Mouse (Mus musculus): ENCODE measurements around the gene Prr14. TPM values are rescaled to one million over a fixed set of nuclear protein-coding genes. Genes with fewer than 3 reads are reported as not detected.
"Not testable (repeated sequence)": the region's sequence is repeated elsewhere in the genome, so short reads cannot be mapped to it uniquely, and the experiment has no call there.

Gene Prr14
- polyA plus RNA-seq, 1 experiment from 2014 or later: 46.0 TPM

- peak overlapping the region; percentile 90 for H3K4me3 ChIP-seq
- no peak overlapping the region for H3K27ac ChIP-seq
- ATAC-seq (ENCODE audit: insufficient number of reproducible peaks, insufficient read depth, low FRiP score, low TSS enrichment, low read depth): no peak
- H3K9me3 ChIP-seq: no peaks in the 10 kb centered on the region
- WGBS: 83% methylated on average over 7 of the region's 7 CpGs
- peaks cover 40% of the 10 kb centered on the region for H3K36me3 ChIP-seq
- H3K9ac ChIP-seq: peak overlapping the region; percentile 97
- no peaks in the 10 kb centered on the region for H3K27me3 ChIP-seq
- H3K4me2 ChIP-seq: peak overlapping the region; percentile 80
- H3K4me1 ChIP-seq: peaks cover 44% of the 10 kb centered on the region
Observed at GRCm38 (mm10) chr7:127449966-127450365, 9.4 kb upstream of the Prr14 start.

GRCm38 (mm10) chr7:127453056-127453455, 6.4 kb upstream of the Prr14 start:
- Histone ChIP-seq H3K36me3 (peaks cover 46% of the 10 kb centered on the region), H3K27ac (no peak overlapping the region), H3K27me3 (no peaks in the 10 kb centered on the region), H3K9me3 (peaks cover 12% of the 10 kb centered on the region), H3K4me1 (peaks cover 41% of the 10 kb centered on the region), H3K9ac (no peak overlapping the region), H3K4me3 (no peak overlapping the region), H3K4me2 (no peak overlapping the region)
- no peak for ATAC-seq (ENCODE audit: insufficient number of reproducible peaks, insufficient read depth, low FRiP score, low TSS enrichment, low read depth)
- 90% methylated on average over 2 of the region's 2 CpGs for WGBS

DNA sequence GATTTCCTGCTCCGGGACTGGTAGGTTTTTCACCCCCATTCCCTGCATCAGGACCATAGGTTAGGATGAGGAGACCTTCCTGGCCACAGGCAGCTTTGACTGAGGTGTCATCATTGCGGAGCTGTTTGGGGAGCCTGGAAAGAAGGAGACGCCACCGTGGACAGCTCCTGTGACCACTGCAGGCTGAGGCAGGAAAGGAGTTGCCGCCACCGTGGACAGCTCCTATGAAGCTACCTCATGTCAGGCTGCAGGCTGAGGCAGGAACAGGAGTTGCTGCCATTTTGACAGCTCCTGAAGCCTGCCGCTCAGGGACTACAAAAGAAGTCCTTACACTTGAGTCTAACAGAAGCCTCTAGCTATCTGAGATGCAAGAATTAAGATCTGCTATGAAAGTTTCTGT, 4.5 kb upstream of the Prr14 start:
- Histone ChIP-seq H3K9ac (no peak overlapping the region), H3K36me3 (peaks cover 58% of the 10 kb centered on the region), H3K27ac (no peak overlapping the region), H3K4me1 (peaks cover 34% of the 10 kb centered on the region), H3K4me2 (no peak overlapping the region), H3K4me3 (no peak overlapping the region), H3K9me3 (peaks cover 12% of the 10 kb centered on the region), H3K27me3 (no peaks in the 10 kb centered on the region)
- WGBS: 91% methylated on average over 7 of the region's 7 CpGs
- ATAC-seq (ENCODE audit: insufficient number of reproducible peaks, insufficient read depth, low FRiP score, low TSS enrichment, low read depth): no peak

GRCm38 (mm10) chr7:127458371-127459122, 864 bp upstream of the Prr14 start:
- peaks cover 12% of the 10 kb centered on the region for H3K9me3 ChIP-seq
- not testable (repeated sequence) for H3K27ac ChIP-seq; H3K27me3 ChIP-seq; H3K4me1 ChIP-seq; H3K9ac ChIP-seq; H3K4me2 ChIP-seq; H3K4me3 ChIP-seq; ATAC-seq (ENCODE audit: insufficient number of reproducible peaks, insufficient read depth, low FRiP score, low TSS enrichment, low read depth)
- WGBS: 81% methylated on average over 3 of the region's 3 CpGs
- H3K36me3 ChIP-seq: peaks cover 67% of the 10 kb centered on the region

- Histone ChIP-seq H3K4me1 (peaks cover 4% of the 10 kb centered on the region; the same call in 1 of the 2 replicates), H3K4me3 (no peak overlapping the region), H3K9me3 (no peaks in the 10 kb centered on the region), H3K36me3 (peaks cover 66% of the 10 kb centered on the region), H3K27me3 (no peaks in the 10 kb centered on the region), H3K27ac (no peak overlapping the region), H3K9ac (no peak overlapping the region), H3K4me2 (no peak overlapping the region)
- WGBS: 82% methylated on average over 3 of the region's 3 CpGs
- no peak for ATAC-seq (ENCODE audit: insufficient number of reproducible peaks, insufficient read depth, low FRiP score, low TSS enrichment, low read depth)
Observed at GRCm38 (mm10) chr7:127465191-127465590, 5.8 kb downstream of the Prr14 start.

DNA sequence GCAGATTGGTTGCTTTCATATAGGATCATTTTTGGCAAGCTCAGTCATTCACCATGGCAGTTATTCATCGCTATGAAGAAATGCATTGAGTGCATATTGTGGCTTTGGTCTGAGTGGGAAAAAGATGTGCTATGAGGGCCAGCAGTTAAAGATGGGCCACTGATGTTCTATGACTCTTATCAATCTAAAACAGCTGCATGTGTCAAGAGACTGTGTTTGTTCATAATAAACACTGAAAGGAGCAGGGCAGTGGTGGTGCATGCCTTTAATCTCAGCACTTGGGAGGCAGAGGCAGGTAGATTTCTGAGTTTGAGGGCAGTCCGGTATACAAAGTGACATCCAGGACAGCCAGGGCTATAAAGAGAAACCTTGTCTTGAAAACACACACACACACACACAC, 6.3 kb downstream of the Prr14 start:
- 90% methylated on average over 2 of the region's 2 CpGs for WGBS
- H3K9ac ChIP-seq; H3K4me2 ChIP-seq; ATAC-seq (ENCODE audit: insufficient number of reproducible peaks, insufficient read depth, low FRiP score, low TSS enrichment, low read depth); H3K4me3 ChIP-seq; H3K27ac ChIP-seq; H3K9me3 ChIP-seq; H3K27me3 ChIP-seq; H3K4me1 ChIP-seq: not testable (repeated sequence)
- peaks cover 62% of the 10 kb centered on the region for H3K36me3 ChIP-seq

GRCm38 (mm10) chr7:127466606-127467005, 7.2 kb downstream of the Prr14 start:
- H3K27ac ChIP-seq: no peak overlapping the region
- no peaks in the 10 kb centered on the region for H3K9me3 ChIP-seq
- 93% methylated on average over 4 of the region's 4 CpGs for WGBS
- no peaks in the 10 kb centered on the region for H3K27me3 ChIP-seq
- ATAC-seq (ENCODE audit: insufficient number of reproducible peaks, insufficient read depth, low FRiP score, low TSS enrichment, low read depth): no peak
- H3K4me2 ChIP-seq: no peak overlapping the region
- H3K4me3 ChIP-seq: no peak overlapping the region
- peaks cover 4% of the 10 kb centered on the region; the same call in 1 of the 2 replicates for H3K4me1 ChIP-seq
- H3K36me3 ChIP-seq: peaks cover 54% of the 10 kb centered on the region
- no peak overlapping the region for H3K9ac ChIP-seq

DNA sequence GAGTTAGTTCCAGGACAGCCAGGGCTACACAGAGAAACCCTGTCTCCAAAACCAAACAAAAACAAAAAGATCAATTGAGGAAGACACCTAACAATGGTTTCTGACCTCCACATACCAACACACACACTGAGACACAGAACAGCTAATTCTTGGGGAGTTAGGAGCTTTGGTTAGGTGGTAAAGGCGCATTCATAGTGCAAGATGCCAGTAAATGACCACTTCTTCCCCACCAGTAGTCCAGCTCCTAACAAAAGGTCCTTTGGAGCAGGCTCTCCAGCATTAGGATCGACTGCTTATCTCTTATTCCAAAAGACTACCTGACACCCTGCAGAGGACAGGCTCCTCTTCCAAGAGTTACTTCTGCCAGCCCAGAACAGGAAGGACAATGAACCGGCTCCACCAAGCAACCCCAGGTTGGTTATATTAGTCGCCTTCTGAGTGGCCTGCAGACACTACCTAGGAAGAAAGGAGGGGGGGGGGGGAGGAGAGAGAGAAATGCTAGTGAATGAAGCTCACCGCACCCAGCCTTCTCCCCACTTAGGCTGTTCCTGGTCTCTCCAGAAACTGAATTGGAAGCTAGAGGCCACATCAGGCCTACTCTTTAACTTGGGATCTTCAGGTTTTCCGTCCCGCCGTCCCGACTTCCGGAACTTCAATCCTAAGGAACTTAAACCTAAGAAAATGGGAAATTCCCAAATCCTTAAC, 10.8 kb downstream of the Prr14 start:
- Histone ChIP-seq H3K9ac (peak overlapping the region; percentile 88), H3K4me1 (peaks cover 13% of the 10 kb centered on the region), H3K4me2 (peak overlapping the region; percentile 84), H3K36me3 (peaks cover 56% of the 10 kb centered on the region), H3K4me3 (peak overlapping the region; percentile 82), H3K27ac (peak overlapping the region; percentile 99), H3K9me3 (no peaks in the 10 kb centered on the region), H3K27me3 (no peaks in the 10 kb centered on the region)
- 8% methylated on average over 10 of the region's 10 CpGs for WGBS
- ATAC-seq (ENCODE audit: insufficient number of reproducible peaks, insufficient read depth, low FRiP score, low TSS enrichment, low read depth): no peak

- Histone ChIP-seq H3K4me2 (peak overlapping the region; percentile 84), H3K4me3 (peak overlapping the region; percentile 82), H3K27me3 (no peaks in the 10 kb centered on the region), H3K9ac (peak overlapping the region; percentile 88), H3K4me1 (peaks cover 13% of the 10 kb centered on the region), H3K36me3 (peaks cover 56% of the 10 kb centered on the region), H3K9me3 (no peaks in the 10 kb centered on the region), H3K27ac (peak overlapping the region; percentile 99)
- WGBS: under 1% methylated on average over 45 of the region's 46 CpGs
- ATAC-seq (ENCODE audit: insufficient number of reproducible peaks, insufficient read depth, low FRiP score, low TSS enrichment, low read depth): peak; percentile 92
Observed at GRCm38 (mm10) chr7:127470743-127471645, 11.6 kb downstream of the Prr14 start.

DNA sequence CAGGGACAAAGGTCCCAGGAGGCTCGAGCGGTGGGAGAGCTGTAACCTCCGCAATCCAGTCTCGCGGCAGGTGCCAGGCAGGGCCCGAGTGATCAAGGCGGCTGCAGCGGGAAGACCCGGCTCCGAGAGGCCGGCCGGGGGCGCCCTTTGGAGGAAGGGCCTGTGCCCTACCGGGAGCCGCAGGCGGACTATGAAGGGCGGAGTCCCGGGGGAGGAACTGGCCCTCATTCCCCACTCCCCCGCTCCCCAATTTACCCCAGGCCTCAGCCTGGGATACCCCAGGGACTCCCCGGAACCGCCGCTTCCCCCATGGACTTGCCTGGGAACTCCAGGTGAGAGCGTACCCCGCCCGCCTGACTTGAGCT, 12.2 kb downstream of the Prr14 start:
- 0% methylated on average over 23 of the region's 25 CpGs for WGBS
- peaks cover 56% of the 10 kb centered on the region for H3K36me3 ChIP-seq
- peak overlapping the region; percentile 99 for H3K27ac ChIP-seq
- ATAC-seq (ENCODE audit: insufficient number of reproducible peaks, insufficient read depth, low FRiP score, low TSS enrichment, low read depth): peak; percentile 27
- H3K4me3 ChIP-seq: peak overlapping the region; percentile 82
- peak overlapping the region; percentile 84 for H3K4me2 ChIP-seq
- H3K9ac ChIP-seq: peak overlapping the region; percentile 88
- H3K4me1 ChIP-seq: peaks cover 13% of the 10 kb centered on the region
- no peaks in the 10 kb centered on the region for H3K9me3 ChIP-seq
- H3K27me3 ChIP-seq: no peaks in the 10 kb centered on the region

GRCm38 (mm10) chr7:127472060-127472459, 12.6 kb downstream of the Prr14 start:
- peak overlapping the region; percentile 88 for H3K9ac ChIP-seq
- H3K4me2 ChIP-seq: peak overlapping the region; percentile 84
- H3K27me3 ChIP-seq: no peaks in the 10 kb centered on the region
- H3K4me1 ChIP-seq: peaks cover 17% of the 10 kb centered on the region
- no peaks in the 10 kb centered on the region for H3K9me3 ChIP-seq
- peak overlapping the region; percentile 99 for H3K27ac ChIP-seq
- H3K36me3 ChIP-seq: peaks cover 52% of the 10 kb centered on the region
- H3K4me3 ChIP-seq: peak overlapping the region; percentile 82
- 1% methylated on average over 7 of the region's 7 CpGs for WGBS
- ATAC-seq (ENCODE audit: insufficient number of reproducible peaks, insufficient read depth, low FRiP score, low TSS enrichment, low read depth): no peak

All from embryonic facial prominence, embryonic 13.5 days (tissue).